ENCODE assay signal across 11 mouse cellular contexts in the genomic region with DNA sequence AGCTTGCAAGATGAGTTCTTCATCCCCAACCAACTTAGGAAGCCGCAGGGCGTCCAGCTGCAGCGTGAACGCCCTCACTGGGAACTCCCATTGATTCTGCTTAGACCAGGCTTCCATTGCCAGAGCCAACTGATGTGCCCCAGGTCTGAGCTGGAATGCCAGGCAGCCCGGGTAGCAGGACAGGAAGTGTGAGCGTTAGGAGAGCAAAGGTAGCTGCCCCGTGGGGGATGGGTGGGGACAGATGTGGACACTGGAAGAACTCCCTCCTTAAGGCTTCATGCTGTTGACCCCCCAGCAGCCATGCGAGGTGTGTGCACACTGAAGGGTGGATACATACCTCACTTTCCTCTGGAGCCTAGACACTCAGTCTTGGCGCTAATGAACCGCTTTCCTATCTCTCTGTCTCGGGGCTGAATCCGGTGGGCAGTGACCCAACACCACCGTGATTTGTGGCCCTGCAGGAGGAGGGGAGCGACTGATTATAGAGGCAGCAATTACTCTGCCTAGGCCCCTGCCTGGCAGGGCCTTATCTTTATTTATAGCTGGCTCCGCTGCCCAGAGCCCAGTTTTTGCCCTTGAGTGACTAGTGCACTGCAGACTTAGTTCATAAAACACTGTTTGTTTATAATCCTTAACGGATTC.
DNase-seq lines count a peak whose midpoint lies in the region; ATAC-seq and TF ChIP-seq lines count a peak whose summit lies in the region.
"Had no signal": no experiment of that assay in that cellular context is flagged by ENCODE, and none has a peak within 500 bp of the region (broad histone marks: within the 10 kb centered on the region; RNA-seq: fewer than 3 reads in every experiment).

No protein-coding gene starts in this region.

- no peak for TF ChIP-seq CTCF in kidney, postnatal 0 days (IDR thresholded peaks at IDR 0.05; ENCODE audit: low read depth)

- no peak overlapping the region for H3K4me2 ChIP-seq in forebrain, embryonic 13.5 days
- H3K4me2 ChIP-seq in forebrain, embryonic 15.5 days (replicated peaks), result no peak overlapping the region
- no peak overlapping the region for H3K4me2 ChIP-seq in heart, embryonic 14.5 days (ENCODE audit: low read length)
- no peak overlapping the region for H3K4me2 ChIP-seq in kidney, postnatal 0 days (ENCODE audit: low read length)
- H3K4me2 ChIP-seq: hindbrain, embryonic 15.5 days; lung, embryonic 15.5 days had no signal

- intact Hi-C loops in left cerebral cortex, postnatal 4 days (cut with DNase I), result no loop called here

- H3K27ac ChIP-seq in forebrain, embryonic 13.5 days, result no peak overlapping the region
- no peak overlapping the region for H3K27ac ChIP-seq in forebrain, embryonic 15.5 days (replicated peaks)
- H3K27ac ChIP-seq in heart, embryonic 14.5 days (replicated peaks in 1 of 2; ENCODE audit: control insufficient read depth in 1 of 2, insufficient read depth in 1 of 2, low read depth in 2 of 2, low read length in 2 of 2), result peak overlapping the region; percentile 3 to 52
- H3K27ac ChIP-seq in kidney, postnatal 0 days, result no peak overlapping the region
- H3K27ac ChIP-seq: hindbrain, embryonic 15.5 days; lung, embryonic 15.5 days had no signal

- H3K9me3 ChIP-seq in forebrain, embryonic 13.5 days (replicated peaks), result no peaks in the 10 kb centered on the region
- no peaks in the 10 kb centered on the region for H3K9me3 ChIP-seq in forebrain, embryonic 15.5 days
- H3K9me3 ChIP-seq in heart, embryonic 14.5 days (ENCODE audit: control insufficient read depth, low read length), result no peaks in the 10 kb centered on the region
- no peaks in the 10 kb centered on the region for H3K9me3 ChIP-seq in kidney, postnatal 0 days (replicated peaks; ENCODE audit: low read length)
- H3K9me3 ChIP-seq: hindbrain, embryonic 15.5 days; lung, embryonic 15.5 days had no signal

- peaks cover 35% of the 10 kb centered on the region for H3K27me3 ChIP-seq in forebrain, embryonic 13.5 days
- H3K27me3 ChIP-seq in forebrain, embryonic 15.5 days, result no peaks in the 10 kb centered on the region
- no peaks in the 10 kb centered on the region for H3K27me3 ChIP-seq in heart, embryonic 14.5 days (ENCODE audit: control insufficient read depth, insufficient read depth, low read length)
- H3K27me3 ChIP-seq in kidney, postnatal 0 days (ENCODE audit: insufficient read depth, low read length), result no peaks in the 10 kb centered on the region; the same call in 1 of the 2 replicates

- no peak overlapping the region for H3K4me3 ChIP-seq in forebrain, embryonic 13.5 days
- no peak overlapping the region for H3K4me3 ChIP-seq in forebrain, embryonic 15.5 days
- no peak overlapping the region for H3K4me3 ChIP-seq in heart, embryonic 14.5 days (ENCODE audit: control insufficient read depth in 1 of 2, insufficient read depth in 1 of 2, low read depth in 1 of 2, low read length in 2 of 2)
- H3K4me3 ChIP-seq in kidney, postnatal 0 days (replicated peaks; ENCODE audit: low read depth, low read length), result no peak overlapping the region
- H3K4me3 ChIP-seq: hindbrain, embryonic 15.5 days; lung, embryonic 15.5 days had no signal

- peak; percentile 33; the same call in 1 of the 2 replicates for ATAC-seq in forebrain, embryonic 13.5 days
- no peak for ATAC-seq in forebrain, embryonic 15.5 days (replicated peaks)
- ATAC-seq in heart, embryonic 14.5 days (ENCODE audit: insufficient number of reproducible peaks, insufficient read depth, low FRiP score, low read depth), result 0 out of 2 replicates have a peak, but pooled peaks have one; percentile 18
- no peak; the same call in 1 of the 2 replicates for ATAC-seq in kidney, postnatal 0 days (replicated peaks; ENCODE audit: low FRiP score, low read depth)
- ATAC-seq: forebrain, embryonic 16.5 days had no signal

- WGBS in forebrain, embryonic 13.5 days, result 78% methylated on average over 16 of the region's 16 CpGs
- 69% methylated on average over 16 of the region's 16 CpGs for WGBS in forebrain, embryonic 15.5 days
- WGBS in heart, embryonic 14.5 days, result 47% methylated on average over 16 of the region's 16 CpGs
- 26% methylated on average over 16 of the region's 16 CpGs for WGBS in kidney, postnatal 0 days

- peaks cover 36% of the 10 kb centered on the region for H3K4me1 ChIP-seq in forebrain, embryonic 13.5 days
- H3K4me1 ChIP-seq in forebrain, embryonic 15.5 days, result peaks cover 22% of the 10 kb centered on the region
- H3K4me1 ChIP-seq in heart, embryonic 14.5 days (ENCODE audit: control insufficient read depth in 2 of 2, insufficient read depth in 2 of 2, low read length in 2 of 2), result peaks cover 31 to 49% of the 10 kb centered on the region in 2 experiments
- H3K4me1 ChIP-seq in kidney, postnatal 0 days (replicated peaks; ENCODE audit: insufficient read depth, low read length), result peaks cover 22% of the 10 kb centered on the region

- no peaks in the 10 kb centered on the region for H3K36me3 ChIP-seq in forebrain, embryonic 13.5 days (ENCODE audit: poor library complexity, severe bottlenecking)
- no peaks in the 10 kb centered on the region for H3K36me3 ChIP-seq in forebrain, embryonic 15.5 days
- H3K36me3 ChIP-seq in heart, embryonic 14.5 days (ENCODE audit: control insufficient read depth, insufficient read depth, low read length), result no peaks in the 10 kb centered on the region
- H3K36me3 ChIP-seq in kidney, postnatal 0 days (ENCODE audit: insufficient read depth, low read length), result no peaks in the 10 kb centered on the region
- H3K36me3 ChIP-seq: hindbrain, embryonic 15.5 days; lung, embryonic 15.5 days had no signal

- peak; percentile 36 for DNase-seq in MN1 (ENCODE audit: low spot score)
- peak; percentile 46 for DNase-seq in kidney, postnatal 0 days (ENCODE audit: low spot score)
- no peak for DNase-seq in left cerebral cortex, postnatal 4 days
- no peak for DNase-seq in right cerebral cortex, postnatal 4 days
- DNase-seq in cerebellum, postnatal 14 days, result no peak

- no peak overlapping the region for H3K9ac ChIP-seq in forebrain, embryonic 13.5 days
- no peak overlapping the region for H3K9ac ChIP-seq in forebrain, embryonic 15.5 days (replicated peaks)
- H3K9ac ChIP-seq in heart, embryonic 14.5 days (ENCODE audit: low read length), result no peak overlapping the region
- no peak overlapping the region for H3K9ac ChIP-seq in kidney, postnatal 0 days (ENCODE audit: low read depth, low read length)
- H3K9ac ChIP-seq: hindbrain, embryonic 15.5 days; lung, embryonic 15.5 days had no signal

Comparison
In these comparisons a context has a peak if more than half of its experiments do, and no peak if none do; other contexts are left out.
1. ATAC-seq: peak in forebrain, embryonic 13.5 days (single experiment) and heart, embryonic 14.5 days (single experiment); none in forebrain, embryonic 15.5 days (single experiment) and kidney, postnatal 0 days (single experiment).
2. H3K27ac ChIP-seq: peak in heart, embryonic 14.5 days (2 of 2); none in forebrain, embryonic 13.5 days (single experiment), forebrain, embryonic 15.5 days (single experiment) and kidney, postnatal 0 days (single experiment).
3. DNase-seq: peak in MN1 (single experiment) and kidney, postnatal 0 days (single experiment); none in left cerebral cortex, postnatal 4 days (single experiment), right cerebral cortex, postnatal 4 days (single experiment) and cerebellum, postnatal 14 days (0 of 2).